Mouse (Mus musculus) A20 (cell line): ENCODE data around the gene Vmn1r19.
"Not testable (repeated sequence)": the region's sequence is repeated elsewhere in the genome, so short reads cannot be mapped to it uniquely, and the experiment has no call there.

Source experiments
- DNase-seq: peaks from one replicate; pipeline ENCODE4 v3.0.0-alpha.2; 2011; ENCODE audit warnings: low read depth, low spot score

Gene Vmn1r19

DNA sequence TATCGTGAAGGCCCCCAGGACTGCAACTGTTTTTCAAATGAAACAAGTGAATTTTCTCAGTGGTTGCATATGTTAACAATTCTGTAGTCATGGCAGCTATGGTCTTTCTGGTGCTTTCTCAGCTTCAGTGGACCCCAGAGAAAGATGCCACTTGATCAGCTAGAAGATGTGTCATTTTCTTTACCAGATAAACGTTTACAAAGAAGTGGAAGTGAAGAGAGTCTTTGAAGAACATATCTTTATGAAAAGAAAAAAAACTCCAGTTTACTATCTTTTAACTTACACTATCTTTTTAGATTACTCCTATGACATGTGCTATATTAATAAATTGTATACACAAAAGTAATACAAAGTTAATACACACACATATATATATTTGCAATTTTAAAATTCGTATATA is at the start of gene Vmn1r19:
TSS of gene Vmn1r19 (plus strand) at position 301 of the 400 bp plus-strand sequence.
- not testable (repeated sequence) for DNase-seq

DNA sequence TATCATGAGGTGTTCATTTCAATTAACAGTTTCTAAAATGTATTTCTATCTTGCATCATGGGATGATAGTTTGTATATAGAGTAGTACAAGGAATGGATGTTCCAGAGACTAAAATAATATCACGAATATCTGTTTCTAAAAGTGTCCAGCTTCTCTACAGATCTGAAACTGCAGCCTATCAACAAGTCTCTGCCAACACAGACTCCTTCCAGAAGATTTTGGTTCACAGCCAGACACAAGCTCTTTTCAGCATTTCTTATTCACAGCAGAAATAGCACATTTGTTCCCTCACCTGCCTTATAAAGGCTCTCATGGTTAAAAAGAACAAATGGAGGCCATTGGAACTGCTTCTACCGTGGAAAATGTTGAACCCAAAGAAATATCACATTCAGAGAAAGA is 46.7 kb upstream of the Vmn1r19 start:
- DNase-seq, result no peak

DNA sequence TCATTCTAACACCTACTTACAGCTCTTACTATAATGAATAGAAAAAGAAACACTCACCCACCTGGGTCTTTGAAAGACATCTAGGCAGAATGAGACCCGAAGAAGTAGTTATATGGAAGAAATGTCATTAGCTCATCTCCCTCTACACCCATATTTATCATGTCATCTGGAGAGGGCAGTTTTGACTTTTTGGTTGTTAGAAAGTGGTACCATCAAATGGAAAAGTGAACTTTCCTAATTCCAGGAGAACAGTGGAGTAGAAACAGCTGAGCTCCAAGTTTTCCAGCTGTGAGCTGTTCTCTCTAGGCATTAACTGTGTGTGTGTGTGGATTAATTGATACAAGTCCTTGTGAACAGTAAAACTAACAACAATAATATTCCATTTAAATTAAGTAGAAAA is 40.0 kb upstream of the Vmn1r19 start, which contains the start of gene Vmn1r17:
TSS of gene Vmn1r17 (minus strand) at position 101 of the 400 bp plus-strand sequence.
- no peak for DNase-seq

DNA sequence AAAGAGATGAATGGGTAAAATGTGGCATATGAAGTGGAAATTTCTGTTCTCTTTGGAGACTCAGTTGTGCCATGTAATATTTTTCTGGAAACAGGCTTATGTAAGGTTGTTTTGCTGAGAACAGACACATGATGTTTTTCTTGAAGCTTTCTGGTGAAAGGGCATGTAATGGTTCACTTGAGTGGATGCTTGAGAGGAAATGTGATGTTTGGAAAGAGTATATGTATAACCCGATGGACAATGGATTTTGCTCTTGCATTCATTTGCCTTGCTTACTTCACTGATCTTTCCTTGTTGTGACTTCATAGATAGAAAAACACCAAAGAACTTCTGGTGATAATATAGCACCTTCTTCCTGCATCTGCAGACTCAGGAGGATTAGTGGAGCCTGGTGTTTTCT is 37.7 kb upstream of the Vmn1r19 start:
- not testable (repeated sequence) for DNase-seq

DNA sequence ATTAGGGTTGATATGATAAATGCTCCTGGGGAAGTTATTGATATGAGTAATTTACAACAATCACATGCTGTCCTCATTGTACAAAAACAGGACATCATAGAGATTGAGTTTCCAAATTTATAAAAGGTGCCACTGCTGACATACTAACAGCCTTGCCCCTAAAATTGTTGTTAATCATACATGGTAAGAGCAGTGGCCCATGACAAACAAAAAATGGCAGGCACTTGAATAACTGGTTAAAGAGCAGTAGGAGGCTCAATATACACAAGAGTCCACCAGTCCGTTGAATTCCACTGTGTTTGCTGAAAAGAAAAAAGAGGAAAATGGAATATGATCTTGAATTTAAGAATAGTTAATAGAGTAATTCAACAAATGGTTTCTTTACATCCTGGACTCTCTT is 36.1 kb upstream of the Vmn1r19 start:
- no peak for DNase-seq

DNA sequence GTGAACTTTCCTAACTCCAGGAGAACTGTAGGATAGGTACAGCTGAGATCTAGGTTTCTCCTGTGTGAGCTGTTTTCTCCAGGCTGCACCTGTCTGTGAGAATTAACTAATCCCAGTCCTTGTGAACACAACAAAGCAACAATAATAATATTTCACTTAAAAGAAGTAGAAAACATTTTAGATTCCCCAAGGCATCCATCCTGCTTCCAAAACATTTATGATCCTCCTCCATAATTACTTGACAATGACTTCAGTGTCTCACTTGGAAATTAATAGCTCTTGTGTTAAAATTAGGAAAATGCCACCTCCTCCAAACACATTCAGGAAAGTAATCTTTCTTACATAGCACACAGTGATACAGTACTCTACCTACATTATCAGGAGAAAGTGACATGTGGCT is 7.9 kb upstream of the Vmn1r19 start, which contains the start of gene Vmn1r18:
TSS of gene Vmn1r18 (minus strand) at position 101 of the 400 bp plus-strand sequence.
- no peak for DNase-seq

DNA sequence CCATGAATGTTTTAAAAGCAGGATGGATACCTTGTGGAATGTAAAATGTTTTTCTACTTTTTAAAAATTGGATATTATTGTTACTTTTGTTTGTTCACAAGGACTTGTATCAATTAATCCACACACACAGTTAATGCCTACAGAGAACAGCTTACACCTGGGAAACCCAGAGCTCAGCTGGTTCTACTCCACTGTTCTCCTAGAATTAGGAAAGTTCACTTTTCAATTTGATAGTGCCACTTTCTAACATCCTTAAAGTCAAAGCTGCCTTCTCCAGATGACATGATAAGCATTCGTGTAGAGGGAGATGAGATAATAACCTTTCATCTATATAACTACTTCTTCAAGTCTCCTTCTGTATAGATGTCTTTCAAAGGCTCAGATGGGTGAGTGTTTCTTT is 25.1 kb downstream of the Vmn1r19 start, which contains the start of gene Vmn1r20:
TSS of gene Vmn1r20 (plus strand) at position 301 of the 400 bp plus-strand sequence.
- DNase-seq, result no peak

DNA sequence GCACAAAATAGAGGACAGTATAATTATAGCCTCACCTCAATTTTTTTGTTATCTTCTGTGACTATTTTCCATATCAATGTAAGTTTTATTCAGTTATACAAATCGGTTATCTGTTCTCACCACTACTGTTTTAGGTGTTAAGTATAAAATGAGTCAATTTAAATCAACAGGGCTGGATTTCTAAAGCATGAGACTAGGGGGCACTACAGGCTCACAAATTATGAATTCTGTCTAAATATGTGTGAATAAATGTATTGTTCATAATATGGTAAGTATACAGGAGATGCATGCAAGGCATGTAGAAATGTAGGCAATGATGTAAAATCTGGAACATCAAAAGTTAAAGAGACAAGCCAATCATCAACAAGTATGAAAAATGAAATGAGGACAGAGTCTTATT is 27.6 kb downstream of the Vmn1r19 start:
- DNase-seq, result peak; percentile 40
